Mouse (Mus musculus): ENCODE results near the gene Clec2i.

- TF ChIP-seq POLR2A (IDR thresholded peaks at IDR 0.05; ENCODE audit: insufficient read length, low read depth), result no peak
- TF ChIP-seq SRF (IDR thresholded peaks at IDR 0.05; ENCODE audit: control insufficient read depth, insufficient read length, low read depth), result no peak
- TF ChIP-seq MYOG (IDR thresholded peaks at IDR 0.05; ENCODE audit: control insufficient read depth in 1 of 3, insufficient read depth in 1 of 3, insufficient read length in 2 of 3, low read depth in 2 of 3), result no peak
- no peak for TF ChIP-seq POLR2AphosphoS2 (IDR thresholded peaks at IDR 0.05; ENCODE audit: insufficient read length, low read depth)
- no peak for TF ChIP-seq MAX (IDR thresholded peaks at IDR 0.05; ENCODE audit: low read depth)
- no peak for TF ChIP-seq REST (IDR thresholded peaks at IDR 0.05; ENCODE audit: insufficient read depth, insufficient read length)
Observed at GRCm38 (mm10) chr6:128845998-128846542, 41.3 kb upstream of the Clec2i start.
